Mouse (Mus musculus): Measurements from ENCODE around the gene Mybl2. TPM values are rescaled to one million over a fixed set of nuclear protein-coding genes. Genes with fewer than 3 reads are reported as not detected.

The Mybl2 gene
- total and polyA plus RNA-seq, 2 experiments from 2014 or later: 3.0 to 3.1 TPM

- H3K36me3 ChIP-seq (ENCODE audit: insufficient read depth): no peaks in the 10 kb centered on the region
- no peaks in the 10 kb centered on the region for H3K9me3 ChIP-seq (ENCODE audit: low read length)
- WGBS: 77% methylated on average over 5 of the region's 5 CpGs
- TF ChIP-seq CTCF (IDR thresholded peaks at IDR 0.05; ENCODE audit: low read depth): no peak
- peaks cover 9% of the 10 kb centered on the region for H3K27me3 ChIP-seq (ENCODE audit: insufficient read depth, low read length)
- H3K27ac ChIP-seq (ENCODE audit: low read depth, low read length): no peak overlapping the region
- DNase-seq (no peak), ATAC-seq (no peak)
- no peaks in the 10 kb centered on the region for H3K4me1 ChIP-seq (ENCODE audit: insufficient read depth)
- no peak overlapping the region for H3K9ac ChIP-seq
- no peak overlapping the region for H3K4me2 ChIP-seq (ENCODE audit: low read depth)
- no peak overlapping the region for H3K4me3 ChIP-seq (ENCODE audit: low read depth, low read length)
Observed at GRCm38 (mm10) chr2:163130837-163131236, 76.3 kb downstream of the Mybl2 start.

- DNase-seq (no peak), ATAC-seq (no peak)
- WGBS: 61% methylated on average over 5 of the region's 5 CpGs
- Histone ChIP-seq H3K36me3 (ENCODE audit: insufficient read depth) (no peaks in the 10 kb centered on the region), H3K9ac (no peak overlapping the region), H3K9me3 (ENCODE audit: low read length) (no peaks in the 10 kb centered on the region), H3K4me1 (ENCODE audit: insufficient read depth) (no peaks in the 10 kb centered on the region), H3K27me3 (ENCODE audit: insufficient read depth, low read length) (peaks cover 7% of the 10 kb centered on the region), H3K4me3 (ENCODE audit: low read depth, low read length) (no peak overlapping the region), H3K27ac (ENCODE audit: low read depth, low read length) (no peak overlapping the region), H3K4me2 (ENCODE audit: low read depth) (no peak overlapping the region)
- no peak for TF ChIP-seq CTCF (IDR thresholded peaks at IDR 0.05; ENCODE audit: low read depth)
Observed at GRCm38 (mm10) chr2:163132314-163132713, 77.8 kb downstream of the Mybl2 start.

Small RNA genes within 50 kb of the gene (microRNA-seq; reads per million reads assigned to microRNA genes)
- gene Gm22174: 0 reads per million in 2 experiments
- 0 reads per million in 2 experiments for gene Mir7003

Other genes with a start within 250 kb of the Mybl2 start
- gene Srsf6, start 123.2 kb upstream of the Mybl2 start, total RNA-seq (2014; rRNA removed): 121 and 146 TPM in 2 replicates
- 110 and 133 TPM in 2 replicates for gene Srsf6, start 123.2 kb upstream of the Mybl2 start, polyA plus RNA-seq (2015; fragmentation: Nextera tagmentation; extraction: Ambion mirVana)
- 6.5 and 10.4 TPM in 2 replicates for gene L3mbtl1, start 111.2 kb upstream of the Mybl2 start, total RNA-seq (2014; rRNA removed)
- 1.6 and 3.4 TPM in 2 replicates for gene L3mbtl1, start 111.2 kb upstream of the Mybl2 start, polyA plus RNA-seq (2015; fragmentation: Nextera tagmentation; extraction: Ambion mirVana)
- gene Sgk2, start 67.4 kb upstream of the Mybl2 start, total RNA-seq (2014; rRNA removed): 0.15 TPM in 1 of 2 replicates, not detected in the other
- 0.05 and 0.25 TPM in 2 replicates for gene Sgk2, start 67.4 kb upstream of the Mybl2 start, polyA plus RNA-seq (2015; fragmentation: Nextera tagmentation; extraction: Ambion mirVana)
- 16.0 and 21.3 TPM in 2 replicates for gene Ift52, start 37.3 kb upstream of the Mybl2 start, total RNA-seq (2014; rRNA removed)
- gene Ift52, start 37.3 kb upstream of the Mybl2 start, polyA plus RNA-seq (2015; fragmentation: Nextera tagmentation; extraction: Ambion mirVana): 26.5 and 31.4 TPM in 2 replicates
- gene Gtsf1l, start 33.2 kb downstream of the Mybl2 start, total RNA-seq (2014; rRNA removed): not detected in 2 replicates
- gene Gtsf1l, start 33.2 kb downstream of the Mybl2 start, polyA plus RNA-seq (2015; fragmentation: Nextera tagmentation; extraction: Ambion mirVana): 0.31 TPM in 1 of 2 replicates, not detected in the other
- 2.8 and 8.0 TPM in 2 replicates for gene Tox2, start 148.4 kb downstream of the Mybl2 start, total RNA-seq (2014; rRNA removed)
- gene Tox2, start 148.4 kb downstream of the Mybl2 start, polyA plus RNA-seq (2015; fragmentation: Nextera tagmentation; extraction: Ambion mirVana): 21.0 and 35.2 TPM in 2 replicates

Measured in forebrain, postnatal 0 days (tissue).